Mouse (Mus musculus) monocyte, adult 5-6 weeks (primary cell): Measurements from ENCODE around the gene Vkorc1l1. TPM values are rescaled to one million over a fixed set of nuclear protein-coding genes. Genes with fewer than 3 reads are reported as not detected.
"Not testable (repeated sequence)": the region's sequence is repeated elsewhere in the genome, so short reads cannot be mapped to it uniquely, and the experiment has no call there.

Experiments used
- ATAC-seq: fragments of 153-309, 156-312 bp; replicated peaks from 2 replicates; pipeline ENCODE4 v1.8.0; 2017; ENCODE audit warnings: mild to moderate bottlenecking; ENCODE audit not compliant: low TSS enrichment, insufficient number of reproducible peaks, severe bottlenecking, poor library complexity, low FRiP score
- total RNA-seq: library from RNA; stranded (forward); fragments of 200-1000, 200-491, 200-594 nt; gene quantifications from 3 replicates; pipeline ENCODE4 v1.2.3, GENCODE M21; 2017

Gene Vkorc1l1
- 9.4 to 13.4 TPM (median 9.6 TPM) in 3 replicates for total RNA-seq

GRCm38 (mm10) chr5:129941495-129942045 is at the start of gene Vkorc1l1:
TSS of gene Vkorc1l1 (plus strand) at chr5:129941970.
- ATAC-seq: peak; percentile 95

GRCm38 (mm10) chr5:129895198-129896088 is 46.3 kb upstream of the Vkorc1l1 start, which contains the start of gene Zbed5:
TSS of gene Zbed5 (plus strand) at chr5:129895723.
- peak; percentile 100 for ATAC-seq

- ATAC-seq: no peak
Measured at GRCm38 (mm10) chr5:129898449-129898848, 43.3 kb upstream of the Vkorc1l1 start, which contains the start of gene Phkg1. TSS of gene Phkg1 (minus strand) at chr5:129898549.

GRCm38 (mm10) chr5:129907775-129908174 is 34.0 kb upstream of the Vkorc1l1 start:
- ATAC-seq: no peak

- peak; percentile 86 for ATAC-seq
Measured at GRCm38 (mm10) chr5:129908242-129908965, 33.4 kb upstream of the Vkorc1l1 start, which contains the start of gene Nupr1l. TSS of gene Nupr1l (plus strand) at chr5:129908540.

- no peak for ATAC-seq
Measured at GRCm38 (mm10) chr5:129909147-129909546, 32.6 kb upstream of the Vkorc1l1 start.

- no peak for ATAC-seq
Measured at GRCm38 (mm10) chr5:129909591-129909990, 32.2 kb upstream of the Vkorc1l1 start.

GRCm38 (mm10) chr5:129914024-129914423 is 27.7 kb upstream of the Vkorc1l1 start:
- ATAC-seq: peak; percentile 78

GRCm38 (mm10) chr5:129915491-129915890 is 26.3 kb upstream of the Vkorc1l1 start:
- ATAC-seq: not testable (repeated sequence)

GRCm38 (mm10) chr5:129918065-129918651 is 23.6 kb upstream of the Vkorc1l1 start:
- no peak for ATAC-seq

- ATAC-seq: no peak
Measured at GRCm38 (mm10) chr5:129918752-129919151, 23.0 kb upstream of the Vkorc1l1 start.

GRCm38 (mm10) chr5:129919320-129919719 is 22.4 kb upstream of the Vkorc1l1 start:
- ATAC-seq: no peak

GRCm38 (mm10) chr5:129921972-129922371 is 19.8 kb upstream of the Vkorc1l1 start:
- no peak for ATAC-seq

- ATAC-seq: no peak
Measured at GRCm38 (mm10) chr5:129924820-129925452, 16.8 kb upstream of the Vkorc1l1 start.

- no peak for ATAC-seq
Measured at GRCm38 (mm10) chr5:129925933-129926332, 15.8 kb upstream of the Vkorc1l1 start.

GRCm38 (mm10) chr5:129929924-129930855 is 11.6 kb upstream of the Vkorc1l1 start:
- no peak for ATAC-seq

GRCm38 (mm10) chr5:129936941-129937340 is 4.8 kb upstream of the Vkorc1l1 start:
- no peak for ATAC-seq
